Mouse (Mus musculus) CH12.LX (cell line): ENCODE data around the gene Tmem88b. TPM values are rescaled to one million over a fixed set of nuclear protein-coding genes. Genes with fewer than 3 reads are reported as not detected.

Experiments
- DNase-seq: peaks from one replicate; pipeline ENCODE4 v3.0.0-alpha.2; 2013; ENCODE audit errors: extremely low read depth
- H3K27ac ChIP-seq: 2 replicates; pipeline ENCODE4 v1.5.1; 2012; ENCODE audit warnings: low read depth, mild to moderate bottlenecking, control low read depth, moderate library complexity; ENCODE audit not compliant: insufficient read depth
- H3K27me3 ChIP-seq: replicated peaks from 2 replicates; pipeline ENCODE3; 2012; ENCODE audit warnings: inconsistent platforms
- H3K36me3 ChIP-seq, 2 experiments: replicated peaks in 1 of 2; 2 replicates each; pipeline versions ENCODE3 to v1.6.1; 2012; ENCODE audit warnings: inconsistent platforms in 1 of 2, low read length in 1 of 2, mild to moderate bottlenecking in 1 of 2, mixed read lengths in 1 of 2, moderate library complexity in 1 of 2; ENCODE audit not compliant: control insufficient read depth in 1 of 2, insufficient read depth in 1 of 2
- H3K4me1 ChIP-seq, 2 experiments: 2 replicates each; pipeline ENCODE4 v1.6.1; 2012; ENCODE audit warnings: inconsistent platforms in 1 of 2, moderate library complexity in 1 of 2; ENCODE audit not compliant: insufficient read depth in 2 of 2, control insufficient read depth in 1 of 2
- H3K4me2 ChIP-seq: 2 replicates; pipeline ENCODE4 v1.6.1; 2012; ENCODE audit warnings: low read depth, mild to moderate bottlenecking, control low read depth; ENCODE audit not compliant: poor library complexity, insufficient read depth, severe bottlenecking
- H3K4me3 ChIP-seq, 3 experiments: fragments of 150-350 bp in 1 of 3; sonication (generic) in 1 of 3; replicated peaks in 1 of 3; 2 replicates each; pipeline versions ENCODE3 to v1.5.1; 2011 to 2012; ENCODE audit warnings: low read depth in 2 of 3, low read length in 2 of 3, mild to moderate bottlenecking in 2 of 3, moderate library complexity in 2 of 3, control low read depth in 1 of 3, improper control_type of control experiment in 1 of 3, inconsistent platforms in 1 of 3, mixed read lengths in 1 of 3; ENCODE audit not compliant: poor library complexity in 1 of 3
- H3K79me2 ChIP-seq: replicated peaks from 2 replicates; pipeline ENCODE4 v1.6.1; 2012; ENCODE audit warnings: mild to moderate bottlenecking, moderate library complexity; ENCODE audit not compliant: control insufficient read depth, poor library complexity, insufficient read depth, severe bottlenecking; ENCODE audit errors: extremely low read depth
- H3K9ac ChIP-seq: 2 replicates; pipeline ENCODE4 v1.6.1; 2012; ENCODE audit warnings: low read depth, mild to moderate bottlenecking, control low read depth, moderate library complexity; ENCODE audit not compliant: insufficient read depth
- H3K9me3 ChIP-seq: replicated peaks from 2 replicates; pipeline ENCODE3; 2012; ENCODE audit warnings: low read length, inconsistent platforms, mixed read lengths
- BHLHE40 ChIP-seq: IDR thresholded peaks from 2 replicates; pipeline ENCODE4 v1.6.1; 2011; ENCODE audit warnings: mild to moderate bottlenecking, low read depth, low read length, improper control_type of control experiment
- CTCF ChIP-seq, 2 experiments: IDR thresholded peaks in 1 of 2; conservative IDR thresholded peaks in 1 of 2; 2 replicates each; pipeline ENCODE4 v1.5.1; 2011 to 2012; ENCODE audit warnings: low read depth in 2 of 2, low read length in 2 of 2, improper control_type of control experiment in 1 of 2, inconsistent platforms in 1 of 2, mild to moderate bottlenecking in 1 of 2, moderate library complexity in 1 of 2
- E2F4 ChIP-seq: IDR thresholded peaks from 2 replicates; pipeline ENCODE4 v1.6.1; 2011; ENCODE audit warnings: low read depth, low read length, improper control_type of control experiment; ENCODE audit not compliant: insufficient replicate concordance
- EP300 ChIP-seq: IDR thresholded peaks from 2 replicates; pipeline ENCODE4 v1.6.1; 2011; ENCODE audit warnings: low read length, improper control_type of control experiment
- ETS1 ChIP-seq: conservative IDR thresholded peaks from 2 replicates; pipeline ENCODE4 v1.6.1; 2012; ENCODE audit warnings: low read depth, mild to moderate bottlenecking, inconsistent platforms, low read length, improper control_type of control experiment, moderate library complexity
- GABPA ChIP-seq: IDR thresholded peaks from 2 replicates; pipeline ENCODE4 v1.6.1; 2012; ENCODE audit warnings: low read depth, low read length, improper control_type of control experiment, inconsistent platforms; ENCODE audit not compliant: insufficient replicate concordance
- IRF4 ChIP-seq: IDR thresholded peaks from 2 replicates; pipeline ENCODE4 v1.6.1; 2014; ENCODE audit warnings: low read depth, mild to moderate bottlenecking, inconsistent platforms, low read length, improper control_type of control experiment
- JUND ChIP-seq: conservative IDR thresholded peaks from 2 replicates; pipeline ENCODE4 v1.6.1; 2011; ENCODE audit warnings: low read depth, low read length, improper control_type of control experiment
- MAFK ChIP-seq: IDR thresholded peaks from 2 replicates; pipeline ENCODE4 v1.6.1; 2011; ENCODE audit warnings: low read length, improper control_type of control experiment; ENCODE audit not compliant: insufficient replicate concordance
- MAX ChIP-seq: IDR thresholded peaks from 2 replicates; pipeline ENCODE4 v1.6.1; 2011; ENCODE audit warnings: low read length, improper control_type of control experiment
- MEF2A ChIP-seq: IDR thresholded peaks from 2 replicates; pipeline ENCODE4 v1.6.1; 2014; ENCODE audit warnings: low read depth, mild to moderate bottlenecking, inconsistent platforms, low read length, improper control_type of control experiment, borderline replicate concordance
- MXI1 ChIP-seq: IDR thresholded peaks from 2 replicates; pipeline ENCODE4 v1.6.1; 2011; ENCODE audit warnings: mild to moderate bottlenecking, low read depth, low read length, improper control_type of control experiment
- MYC ChIP-seq: IDR thresholded peaks from 2 replicates; pipeline ENCODE4 v1.6.1; 2011; ENCODE audit warnings: low read depth, mild to moderate bottlenecking, improper control_type of control experiment, low read length
- NELFE ChIP-seq: IDR thresholded peaks from 2 replicates; pipeline ENCODE4 v1.6.1; 2011; ENCODE audit warnings: low read depth, low read length, improper control_type of control experiment
- NRF1 ChIP-seq: IDR thresholded peaks from 2 replicates; pipeline ENCODE4 v1.6.1; 2014; ENCODE audit warnings: low read depth, mild to moderate bottlenecking, inconsistent platforms, low read length, improper control_type of control experiment, moderate library complexity
- POLR2AphosphoS2 ChIP-seq: IDR thresholded peaks from 2 replicates; pipeline ENCODE4 v1.6.1; 2011; ENCODE audit warnings: low read depth, low read length, improper control_type of control experiment
- RAD21 ChIP-seq: IDR thresholded peaks from 2 replicates; pipeline ENCODE4 v1.6.1; 2011; ENCODE audit warnings: low read depth, mild to moderate bottlenecking, low read length, improper control_type of control experiment, moderate library complexity
- RCOR1 ChIP-seq: conservative IDR thresholded peaks from 2 replicates; pipeline ENCODE4 v1.6.1; 2012; ENCODE audit warnings: low read depth, mild to moderate bottlenecking, inconsistent platforms, low read length, improper control_type of control experiment
- TBP ChIP-seq: conservative IDR thresholded peaks from 2 replicates; pipeline ENCODE4 v1.6.1; 2011; ENCODE audit warnings: low read depth, low read length, improper control_type of control experiment
- TCF12 ChIP-seq: IDR thresholded peaks from 2 replicates; pipeline ENCODE4 v1.6.1; 2014; ENCODE audit warnings: low read depth, mild to moderate bottlenecking, inconsistent platforms, low read length, improper control_type of control experiment
- USF1 ChIP-seq: IDR thresholded peaks from 2 replicates; pipeline ENCODE4 v1.6.1; 2014; ENCODE audit warnings: low read depth, mild to moderate bottlenecking, inconsistent platforms, low read length, improper control_type of control experiment
- USF2 ChIP-seq: conservative IDR thresholded peaks from 2 replicates; pipeline ENCODE4 v1.6.1; 2011; ENCODE audit warnings: low read depth, low read length, improper control_type of control experiment
- ZKSCAN1 ChIP-seq: IDR thresholded peaks from 2 replicates; pipeline ENCODE4 v1.6.1; 2012; ENCODE audit warnings: low read depth, inconsistent platforms, low read length, improper control_type of control experiment, borderline replicate concordance
- ZMIZ1 ChIP-seq: IDR thresholded peaks from 2 replicates; pipeline ENCODE4 v1.6.1; 2012; ENCODE audit warnings: low read depth, mild to moderate bottlenecking, inconsistent platforms, low read length, improper control_type of control experiment
- ZNF384 ChIP-seq: IDR thresholded peaks from 2 replicates; pipeline ENCODE4 v1.6.1; 2012; ENCODE audit warnings: low read depth, low read length, improper control_type of control experiment, inconsistent platforms
- dilution Hi-C: fragments of 300-500 bp; cut with MboI; formaldehyde crosslinking; loops from 2 replicates; pipeline ENCODE4 v1.14.3; 2020; ENCODE audit warnings: low sequenced_read_pairs; ENCODE audit not compliant: extremely low pct_unique_long_range_greater_than_20kb, extremely low pct_ligation_motif_present
- in situ Hi-C: fragments of 300-500 bp; cut with MboI; formaldehyde crosslinking; loops from 3 replicates; pipeline ENCODE4 v1.14.3; 2019; ENCODE audit warnings: low sequenced_read_pairs, low pct_ligation_motif_present, low pct_unique_long_range_greater_than_20kb, mixed read lengths
- polyA plus RNA-seq: library from polyadenylated mRNA; unstranded; fragments of >175 nt; gene quantifications from 2 replicates; pipeline ENCODE4 v1.2.1, GENCODE M21; 2012; ENCODE audit warnings: low read depth; ENCODE audit not compliant: insufficient read length
- total RNA-seq, 2 experiments: library from RNA; depleted of rRNA; stranded (reverse); fragments of 300-350 nt in 1 of 2; fragments of >200 nt in 1 of 2; gene quantifications; 2 replicates each; pipeline ENCODE4 v1.2.3; 2012 to 2014

The Tmem88b gene
- total and polyA plus RNA-seq, 3 experiments: 0.04 TPM; not detected in 2

DNA sequence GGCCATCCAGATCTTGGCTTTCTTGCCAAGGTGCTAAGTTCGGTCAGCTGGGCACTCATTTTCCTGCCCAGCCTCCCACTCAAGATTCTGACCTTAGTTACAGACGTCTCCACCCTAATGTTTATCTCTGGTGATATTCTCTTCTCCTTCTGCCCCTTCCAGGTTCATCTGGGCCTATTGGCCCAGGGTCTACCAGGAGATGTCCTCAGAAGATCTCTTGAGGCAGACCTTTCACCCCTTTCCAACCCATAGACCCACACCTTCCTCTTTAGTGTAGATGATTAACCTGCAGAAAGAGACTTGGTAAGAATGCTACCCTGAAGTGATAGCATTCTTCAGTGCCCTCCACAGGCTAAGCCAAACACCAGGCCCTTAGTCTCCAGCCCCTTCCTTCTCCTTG is 14.0 kb downstream of the Tmem88b start:
- peaks cover 44% of the 10 kb centered on the region for H3K27me3 ChIP-seq
- in situ Hi-C loops: no loop called here
- H3K27ac ChIP-seq: no peak overlapping the region
- no peaks in the 10 kb centered on the region for H3K9me3 ChIP-seq
- H3K4me3 ChIP-seq: no peak overlapping the region
- TF ChIP-seq TCF12: no peak
- no peak for TF ChIP-seq MYC
- TF ChIP-seq ZMIZ1: no peak
- no peak for TF ChIP-seq NELFE
- no peak for TF ChIP-seq E2F4
- no peak for TF ChIP-seq IRF4
- TF ChIP-seq BHLHE40: no peak
- TF ChIP-seq MAX: no peak
- TF ChIP-seq RCOR1: no peak
- no peak for TF ChIP-seq MEF2A
- no peak for TF ChIP-seq USF2
- TF ChIP-seq ETS1: no peak
- no peak for TF ChIP-seq GABPA
- TF ChIP-seq, all 38 proteins: peak for 0
- no peak for DNase-seq
- Histone ChIP-seq H3K4me2 (no peak overlapping the region), H3K36me3 (no peaks in the 10 kb centered on the region), H3K9ac (no peak overlapping the region), H3K4me1 (peaks cover 21 to 45% of the 10 kb centered on the region in 2 experiments), H3K79me2 (no peaks in the 10 kb centered on the region)
- dilution Hi-C loops: no loop called here

- no peak overlapping the region for H3K4me3 ChIP-seq
- no peak overlapping the region for H3K4me2 ChIP-seq
- H3K36me3 ChIP-seq: no peaks in the 10 kb centered on the region
- H3K27me3 ChIP-seq: peaks cover 42% of the 10 kb centered on the region
- H3K9me3 ChIP-seq: no peaks in the 10 kb centered on the region
- H3K9ac ChIP-seq: no peak overlapping the region
- H3K4me1 ChIP-seq: peaks cover 16 to 36% of the 10 kb centered on the region in 2 experiments
- dilution Hi-C loops (no loop called here), in situ Hi-C loops (no loop called here)
- H3K27ac ChIP-seq: no peak overlapping the region
- TF ChIP-seq CTCF (conservative IDR thresholded peaks at IDR 0.05 in 1 of 2, IDR thresholded peaks at IDR 0.05 in 1 of 2; ENCODE audit: low read depth in 2 of 2, low read length in 2 of 2): no peak
- no peak for TF ChIP-seq ZNF384
- no peak for TF ChIP-seq NELFE
- TF ChIP-seq NRF1: no peak
- TF ChIP-seq RCOR1: no peak
- no peak for TF ChIP-seq TBP
- TF ChIP-seq MYC: no peak
- TF ChIP-seq ZKSCAN1: no peak
- no peak for TF ChIP-seq RAD21
- no peak for TF ChIP-seq MAFK
- TF ChIP-seq ZMIZ1: no peak
- no peak for TF ChIP-seq MXI1
- no peak for TF ChIP-seq USF2
- TF ChIP-seq TCF12: no peak
- no peak for TF ChIP-seq EP300
- no peak for TF ChIP-seq JUND
- TF ChIP-seq POLR2AphosphoS2: no peak
- no peak for TF ChIP-seq MAX
- TF ChIP-seq USF1: no peak
- no peak for DNase-seq
- H3K79me2 ChIP-seq: no peaks in the 10 kb centered on the region
Measured at GRCm38 (mm10) chr4:155770626-155771025, 15.0 kb downstream of the Tmem88b start.
